In the genomic region with DNA sequence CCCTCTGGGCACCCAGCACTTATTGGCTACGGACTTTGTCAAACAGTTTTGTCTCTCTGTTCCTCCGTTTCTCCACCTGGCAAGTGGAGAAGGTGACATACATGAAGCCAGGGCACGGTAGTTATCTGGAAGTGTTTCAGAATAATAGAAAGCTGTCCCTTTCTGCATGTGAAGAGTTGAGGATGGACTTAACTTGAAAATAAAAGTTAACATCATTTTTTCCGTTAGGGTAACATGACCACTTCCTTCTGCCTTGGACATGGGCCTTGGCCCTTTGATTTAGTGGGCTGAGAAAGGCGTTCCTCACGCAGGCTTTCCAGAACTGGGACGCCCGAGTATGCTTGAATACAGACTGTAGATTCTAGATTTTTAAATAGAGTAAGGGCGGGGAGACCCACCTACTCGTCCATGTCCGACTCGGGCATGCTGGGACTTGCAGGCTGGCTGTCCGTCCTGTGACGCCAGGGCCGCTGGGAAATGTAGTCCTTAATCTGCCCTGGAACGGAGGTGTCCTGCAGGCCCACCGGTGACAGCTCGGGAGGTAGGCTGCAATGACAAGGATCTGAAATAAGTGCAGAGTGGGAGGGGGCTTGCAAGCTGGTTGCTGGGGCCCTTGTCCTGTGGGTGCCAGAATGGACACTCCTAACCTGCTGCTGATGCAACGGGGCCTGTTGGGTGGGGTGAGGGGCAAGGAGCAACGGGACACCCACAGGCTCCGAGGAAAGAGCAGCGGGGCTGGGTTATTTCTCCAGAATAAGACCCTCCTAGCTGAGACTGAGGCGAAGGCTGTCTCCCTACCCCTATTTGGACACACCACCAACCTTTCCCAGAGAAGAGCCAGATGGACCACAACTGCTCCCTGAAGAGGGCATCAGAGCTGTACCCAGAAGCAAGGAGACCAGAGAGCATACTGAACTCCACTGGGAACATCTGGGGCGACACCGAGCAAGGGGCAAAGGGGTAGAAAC, we compare ENCODE assay signal across 1 mouse cellular context.
TF ChIP-seq lines count a peak whose summit lies in the region.

Inpp5b (plus strand) TSS at position 475 of the 968 bp plus-strand sequence.

TF ChIP-seq in MEL, 35 proteins besides CTCF, POLR2A, EP300 and RAD21 (continued from another document):
- TF ChIP-seq POLR2AphosphoS2 (IDR thresholded peaks at IDR 0.05; ENCODE audit: low read length) = peak; percentile 25; the same call in 1 of the 2 replicates
- TF ChIP-seq GABPA (IDR thresholded peaks at IDR 0.05; ENCODE audit: low read depth, low read length) = no peak
- TF ChIP-seq ZMIZ1 (IDR thresholded peaks at IDR 0.05; ENCODE audit: low read depth, low read length) = peak; percentile 66; the same call in 1 of the 2 replicates
- TF ChIP-seq ELF1 (IDR thresholded peaks at IDR 0.05; ENCODE audit: low read depth, low read length) = 0 out of 2 replicates have a peak, but pooled peaks have one; percentile 8
- TF ChIP-seq MYC (IDR thresholded peaks at IDR 0.05; ENCODE audit: low read depth, low read length) = peak; percentile 24; the same call in 1 of the 2 replicates
- no peak for TF ChIP-seq BHLHE40 (IDR thresholded peaks at IDR 0.05; ENCODE audit: borderline replicate concordance, low read depth, low read length)
- peak; percentile 81 for TF ChIP-seq KAT2A (conservative IDR thresholded peaks at IDR 0.05; ENCODE audit: low read depth, low read length)
- TF ChIP-seq MAX (IDR thresholded peaks at IDR 0.05; ENCODE audit: low read length) = no peak
- peak; percentile 64; the same call in 1 of the 2 replicates for TF ChIP-seq TBP (IDR thresholded peaks at IDR 0.05; ENCODE audit: low read depth, low read length)
- no peak for TF ChIP-seq ZC3H11A (IDR thresholded peaks at IDR 0.05; ENCODE audit: low read depth, low read length)
- peak; percentile 79 for TF ChIP-seq SIN3A (IDR thresholded peaks at IDR 0.05; ENCODE audit: low read length)
- peak; percentile 40; the same call in 1 of the 2 replicates for TF ChIP-seq USF1 (IDR thresholded peaks at IDR 0.05; ENCODE audit: low read depth, low read length)
